8 mouse cellular contexts compared by ENCODE assay signal in the genomic region with DNA sequence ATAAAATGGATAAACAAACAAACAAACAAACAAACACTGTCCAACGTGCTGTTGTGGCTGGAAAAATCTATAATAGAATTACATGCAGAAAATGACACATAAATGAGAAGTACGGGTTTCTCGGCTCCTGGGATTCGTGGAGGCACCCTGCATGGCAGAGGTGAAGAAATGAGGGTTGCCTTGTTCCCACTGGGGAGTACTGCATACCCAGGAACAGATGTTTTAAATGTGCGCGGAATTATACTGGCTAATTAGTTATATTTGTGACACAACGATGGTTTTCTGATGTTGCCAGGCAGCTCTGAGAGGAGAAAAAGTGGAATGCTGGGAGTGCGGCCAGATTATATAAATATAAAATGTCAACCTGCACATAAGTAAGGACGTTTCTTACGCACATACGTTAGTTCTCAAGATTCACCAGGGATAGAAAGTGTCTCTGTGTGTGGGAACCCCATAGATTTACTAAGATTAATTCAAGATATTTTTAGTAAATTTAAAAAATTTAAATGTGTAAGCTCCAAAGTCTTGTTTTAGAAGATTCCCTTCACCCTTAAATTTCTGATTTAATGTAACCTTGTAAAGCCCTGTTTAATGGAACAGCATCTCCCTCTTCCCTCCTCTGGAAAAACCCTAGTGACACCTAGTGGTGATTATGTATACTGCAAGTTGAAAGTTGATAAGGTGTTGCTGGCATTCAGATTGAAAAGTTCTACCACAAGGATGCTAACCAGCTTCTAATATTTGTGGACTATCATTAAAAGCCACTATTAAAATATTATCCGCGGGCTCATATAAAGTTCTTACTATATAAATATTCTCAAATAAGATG. TPM values are rescaled to one million over a fixed set of nuclear protein-coding genes. Genes with fewer than 3 reads are reported as not detected.
DNase-seq lines count a peak whose midpoint lies in the region; ATAC-seq and TF ChIP-seq lines count a peak whose summit lies in the region.

No protein-coding gene starts in this region.

- no peaks in the 10 kb centered on the region for H3K27me3 ChIP-seq in hindbrain, postnatal 0 days (ENCODE audit: insufficient read depth, low read length)
- H3K27me3 ChIP-seq in intestine, embryonic 16.5 days (replicated peaks; ENCODE audit: control insufficient read depth, insufficient read depth, low read length): no peaks in the 10 kb centered on the region

- no peaks in the 10 kb centered on the region for H3K9me3 ChIP-seq in hindbrain, postnatal 0 days (ENCODE audit: low read length)
- no peaks in the 10 kb centered on the region for H3K9me3 ChIP-seq in intestine, embryonic 16.5 days (ENCODE audit: control insufficient read depth, low read length)

- H3K4me1 ChIP-seq in hindbrain, postnatal 0 days (ENCODE audit: insufficient read depth, low read length): no peaks in the 10 kb centered on the region
- peaks cover 4% of the 10 kb centered on the region; the same call in 1 of the 2 replicates for H3K4me1 ChIP-seq in intestine, embryonic 16.5 days (ENCODE audit: control insufficient read depth, insufficient read depth, low read length)

- no peak overlapping the region for H3K4me2 ChIP-seq in hindbrain, postnatal 0 days (ENCODE audit: low read depth, low read length)
- H3K4me2 ChIP-seq in intestine, embryonic 16.5 days (ENCODE audit: low read depth, low read length): no peak overlapping the region

- peak; percentile 48; the same call in 1 of the 2 replicates for ATAC-seq in hindbrain, postnatal 0 days
- no peak for ATAC-seq in intestine, embryonic 16.5 days

- peak; percentile 89 for TF ChIP-seq CTCF in hindbrain, postnatal 0 days (IDR thresholded peaks at IDR 0.05; ENCODE audit: low read depth)

- no peak overlapping the region for H3K27ac ChIP-seq in hindbrain, postnatal 0 days
- H3K27ac ChIP-seq in intestine, embryonic 16.5 days (ENCODE audit: low read length): no peak overlapping the region

- H3K36me3 ChIP-seq in hindbrain, postnatal 0 days (ENCODE audit: insufficient read depth, low read length): no peaks in the 10 kb centered on the region
- H3K36me3 ChIP-seq in intestine, embryonic 16.5 days (ENCODE audit: control insufficient read depth, insufficient read depth, low read length): no peaks in the 10 kb centered on the region

- H3K4me3 ChIP-seq in hindbrain, postnatal 0 days (ENCODE audit: low read length): no peak overlapping the region
- H3K4me3 ChIP-seq in intestine, embryonic 16.5 days (ENCODE audit: low read length): no peak overlapping the region

- DNase-seq in heart, adult 8-10 months (ENCODE audit: low spot score): peak; percentile 71
- DNase-seq in heart, adult 11 months: no peak
- DNase-seq in right cerebral cortex, postnatal 10 days (ENCODE audit: low spot score in 2 of 2): peak; percentile 54 to 73
- no peak for DNase-seq in right cerebral cortex, postnatal 25 days
- DNase-seq in brain, embryonic 18.5 days (ENCODE audit: low read depth, low spot score): peak; percentile 47
- DNase-seq in hindbrain, postnatal 0 days (ENCODE audit: low spot score): peak; percentile 85
- peak; percentile 77 for DNase-seq in retina, postnatal 1 day

- H3K9ac ChIP-seq in hindbrain, postnatal 0 days (replicated peaks; ENCODE audit: low read length): no peak overlapping the region
- H3K9ac ChIP-seq in intestine, embryonic 16.5 days (ENCODE audit: low read depth, low read length): no peak overlapping the region

- WGBS in hindbrain, postnatal 0 days: 51% methylated on average over 13 of the region's 13 CpGs
- WGBS in intestine, embryonic 16.5 days: 64% methylated on average over 13 of the region's 13 CpGs

RNA-seq across cellular contexts. Expression of gene Ipmk, which starts 53.5 kb away (rescaled TPM):
- 10 to 100 TPM; 15.1 to 20.6 (median 17.4) TPM for total RNA-seq in heart, adult 8-10 months (2022)
- 17.3 and 19.0 TPM in 2 replicates for total RNA-seq in hindbrain, postnatal 0 days (2014; rRNA removed)
- 14.0 and 14.4 TPM in 2 replicates for polyA plus RNA-seq in hindbrain, postnatal 0 days (2015; fragmentation: Nextera tagmentation; extraction: Ambion mirVana)
- 25.4 and 32.6 TPM in 2 replicates for polyA plus RNA-seq in intestine, embryonic 16.5 days (2015; fragmentation: Nextera tagmentation; extraction: Ambion mirVana)

RNA-seq across cellular contexts. Expression of gene Cisd1, which starts 56.3 kb away (rescaled TPM):
- total RNA-seq in heart, adult 8-10 months (2022): 100 to 1,000 TPM; 324 to 355 (median 343) TPM
- 105 and 108 TPM in 2 replicates for total RNA-seq in hindbrain, postnatal 0 days (2014; rRNA removed)
- polyA plus RNA-seq in hindbrain, postnatal 0 days (2015; fragmentation: Nextera tagmentation; extraction: Ambion mirVana): 388 and 399 TPM in 2 replicates
- polyA plus RNA-seq in intestine, embryonic 16.5 days (2015; fragmentation: Nextera tagmentation; extraction: Ambion mirVana): 125 and 134 TPM in 2 replicates

Comparison
In these comparisons a context has a peak if more than half of its experiments do, and no peak if none do; other contexts are left out.
1. DNase-seq: peak in heart, adult 8-10 months (single experiment), right cerebral cortex, postnatal 10 days (2 of 2), brain, embryonic 18.5 days (single experiment), hindbrain, postnatal 0 days (single experiment) and retina, postnatal 1 day (single experiment); none in heart, adult 11 months (single experiment) and right cerebral cortex, postnatal 25 days (single experiment).